Mouse (Mus musculus) MEL (cell line): Measurements from ENCODE around the gene Pcsk5. TPM values are rescaled to one million over a fixed set of nuclear protein-coding genes. Genes with fewer than 3 reads are reported as not detected.

ENCODE experiments used
- DNase-seq: peaks from one replicate; pipeline ENCODE4 v3.0.0; 2011; ENCODE audit warnings: low read depth, low spot score
- H3K27ac ChIP-seq: 2 replicates; pipeline ENCODE4 v1.5.1; 2012; ENCODE audit warnings: low read depth, mild to moderate bottlenecking, control low read depth, low read length, moderate library complexity; ENCODE audit not compliant: control insufficient read depth
- H3K27me3 ChIP-seq, 2 experiments: fragments of 150-350 bp in 1 of 2; sonication (generic) in 1 of 2; 2 replicates each; pipeline ENCODE4 v1.6.1; 2012; ENCODE audit warnings: low read length in 2 of 2, mild to moderate bottlenecking in 2 of 2, improper control_type of control experiment in 1 of 2, moderate library complexity in 1 of 2; ENCODE audit not compliant: insufficient read depth in 2 of 2, control insufficient read depth in 1 of 2
- H3K36me3 ChIP-seq, 2 experiments: 2 replicates each; pipeline ENCODE4 v1.6.1; 2012 to 2014; ENCODE audit warnings: low read length in 2 of 2, improper control_type of control experiment in 1 of 2, inconsistent platforms in 1 of 2, mild to moderate bottlenecking in 1 of 2; ENCODE audit not compliant: insufficient read depth in 2 of 2, control insufficient read depth in 1 of 2
- H3K4me1 ChIP-seq, 2 experiments: fragments of 150-350 bp in 1 of 2; sonication (generic) in 1 of 2; 2 replicates each; pipeline ENCODE4 v1.6.1; 2012; ENCODE audit warnings: low read length in 2 of 2, improper control_type of control experiment in 1 of 2, mild to moderate bottlenecking in 1 of 2; ENCODE audit not compliant: insufficient read depth in 2 of 2, control insufficient read depth in 1 of 2
- H3K4me3 ChIP-seq, 2 experiments: fragments of 150-350 bp in 1 of 2; sonication (generic) in 1 of 2; 2 replicates each; pipeline ENCODE4 v1.5.1; 2012; ENCODE audit warnings: low read depth in 2 of 2, low read length in 2 of 2, mild to moderate bottlenecking in 2 of 2, moderate library complexity in 2 of 2, control low read depth in 1 of 2, improper control_type of control experiment in 1 of 2; ENCODE audit not compliant: control insufficient read depth in 1 of 2, insufficient read depth in 1 of 2
- H3K79me2 ChIP-seq: 2 replicates; pipeline ENCODE4 v1.6.1; 2012; ENCODE audit warnings: mild to moderate bottlenecking, low read length, moderate library complexity; ENCODE audit not compliant: control insufficient read depth, poor library complexity, insufficient read depth
- H3K9ac ChIP-seq: 2 replicates; pipeline ENCODE4 v1.6.1; 2012; ENCODE audit warnings: low read depth, mild to moderate bottlenecking, control low read depth, low read length, moderate library complexity; ENCODE audit not compliant: control insufficient read depth, poor library complexity, severe bottlenecking
- H3K9me3 ChIP-seq: fragments of 150-350 bp; sonication (generic); replicated peaks from 2 replicates; pipeline ENCODE4 v1.6.1; 2012; ENCODE audit warnings: mild to moderate bottlenecking, low read length, improper control_type of control experiment, moderate library complexity; ENCODE audit not compliant: insufficient read depth
- BHLHE40 ChIP-seq: IDR thresholded peaks from 2 replicates; pipeline ENCODE4 v1.6.1; 2012; ENCODE audit warnings: low read depth, mild to moderate bottlenecking, inconsistent platforms, low read length, improper control_type of control experiment, borderline replicate concordance
- EP300 ChIP-seq, 2 experiments: IDR thresholded peaks; 2 replicates each; pipeline ENCODE4 v1.6.1; 2011; ENCODE audit warnings: improper control_type of control experiment in 2 of 2, low read length in 2 of 2, low read depth in 1 of 2, mild to moderate bottlenecking in 1 of 2
- GATA1 ChIP-seq: IDR thresholded peaks from 2 replicates; pipeline ENCODE4 v1.6.1; 2011; ENCODE audit warnings: low read depth, low read length, improper control_type of control experiment
- MAX ChIP-seq: IDR thresholded peaks from 2 replicates; pipeline ENCODE4 v1.6.1; 2011; ENCODE audit warnings: low read length, improper control_type of control experiment
- MAZ ChIP-seq: IDR thresholded peaks from 2 replicates; pipeline ENCODE4 v1.6.1; 2012; ENCODE audit warnings: low read depth, mild to moderate bottlenecking, inconsistent platforms, low read length, improper control_type of control experiment
- NELFE ChIP-seq: IDR thresholded peaks from 2 replicates; pipeline ENCODE4 v1.6.1; 2011; ENCODE audit warnings: low read depth, low read length, improper control_type of control experiment
- NRF1 ChIP-seq: IDR thresholded peaks from 2 replicates; pipeline ENCODE4 v1.6.1; 2014; ENCODE audit warnings: low read depth, mild to moderate bottlenecking, inconsistent platforms, low read length, improper control_type of control experiment, moderate library complexity; ENCODE audit not compliant: poor library complexity, insufficient read depth, severe bottlenecking
- POLR2A ChIP-seq, 2 experiments: IDR thresholded peaks; 2 replicates each; pipeline ENCODE4 v1.6.1; 2011 to 2012; ENCODE audit warnings: low read length in 2 of 2, mild to moderate bottlenecking in 2 of 2, control low read depth in 1 of 2, improper control_type of control experiment in 1 of 2, low read depth in 1 of 2, moderate library complexity in 1 of 2; ENCODE audit not compliant: control insufficient read depth in 1 of 2, insufficient read depth in 1 of 2, poor library complexity in 1 of 2
- POLR2AphosphoS5 ChIP-seq: IDR thresholded peaks from 2 replicates; pipeline ENCODE4 v1.6.1; 2012; ENCODE audit warnings: low read depth, borderline replicate concordance, mild to moderate bottlenecking, inconsistent platforms, low read length, moderate library complexity, mixed read lengths
- RAD21 ChIP-seq: IDR thresholded peaks from 2 replicates; pipeline ENCODE4 v1.6.1; 2011; ENCODE audit warnings: mild to moderate bottlenecking, low read depth, low read length, improper control_type of control experiment
- SMC3 ChIP-seq: IDR thresholded peaks from 2 replicates; pipeline ENCODE4 v1.6.1; 2011; ENCODE audit warnings: low read depth, low read length, improper control_type of control experiment
- TAL1 ChIP-seq: IDR thresholded peaks from 2 replicates; pipeline ENCODE4 v1.6.1; 2012; ENCODE audit warnings: mild to moderate bottlenecking, inconsistent platforms, low read length, moderate library complexity, mixed read lengths
- TBP ChIP-seq: IDR thresholded peaks from 2 replicates; pipeline ENCODE4 v1.8.0; 2011; ENCODE audit warnings: low read depth, low read length, improper control_type of control experiment
- TCF12 ChIP-seq: IDR thresholded peaks from 2 replicates; pipeline ENCODE4 v1.6.1; 2014; ENCODE audit warnings: low read depth, mild to moderate bottlenecking, inconsistent platforms, low read length, improper control_type of control experiment, moderate library complexity
- UBTF ChIP-seq: IDR thresholded peaks from 2 replicates; pipeline ENCODE4 v1.6.1; 2012; ENCODE audit warnings: low read depth, mild to moderate bottlenecking, inconsistent platforms, low read length, improper control_type of control experiment, moderate library complexity, borderline replicate concordance; ENCODE audit not compliant: insufficient read depth
- USF2 ChIP-seq, 2 experiments: IDR thresholded peaks; 2 replicates each; pipeline ENCODE4 v1.6.1; 2011 to 2012; ENCODE audit warnings: improper control_type of control experiment in 2 of 2, low read length in 2 of 2, borderline replicate concordance in 1 of 2, inconsistent platforms in 1 of 2, low read depth in 1 of 2, mild to moderate bottlenecking in 1 of 2; ENCODE audit not compliant: insufficient read depth in 1 of 2
- ZC3H11A ChIP-seq: IDR thresholded peaks from 2 replicates; pipeline ENCODE4 v1.6.1; 2012; ENCODE audit warnings: low read depth, mild to moderate bottlenecking, inconsistent platforms, low read length, improper control_type of control experiment
- ZKSCAN1 ChIP-seq: IDR thresholded peaks from 2 replicates; pipeline ENCODE4 v1.6.1; 2012; ENCODE audit warnings: low read depth, mild to moderate bottlenecking, inconsistent platforms, low read length, improper control_type of control experiment, moderate library complexity
- polyA plus RNA-seq, 2 experiments: library from polyadenylated mRNA; stranded (reverse) in 1 of 2; unstranded in 1 of 2; fragments of >175 nt in 1 of 2; fragments of >200 nt in 1 of 2; gene quantifications; 2 replicates each; pipeline versions ENCODE4 v1.2.1 to v1.2.4; 2012; ENCODE audit warnings: low replicate concordance in 2 of 2, low read depth in 1 of 2; ENCODE audit not compliant: insufficient read length in 2 of 2, insufficient read depth in 1 of 2, missing spikeins in 1 of 2
- total RNA-seq: library from RNA; depleted of rRNA; stranded (reverse); fragments of 300-350 nt; gene quantifications from 2 replicates; pipeline ENCODE4 v1.2.3, GENCODE M21; 2012

Gene Pcsk5
- total and polyA plus RNA-seq, 3 experiments: not detected

GRCm38 (mm10) chr19:17412915-17413459 is 424.4 kb downstream of the Pcsk5 start:
- Histone ChIP-seq H3K27ac (no peak overlapping the region), H3K27me3 (no peaks in the 10 kb centered on the region), H3K79me2 (no peaks in the 10 kb centered on the region), H3K9me3 (no peaks in the 10 kb centered on the region), H3K9ac (no peak overlapping the region), H3K36me3 (no peaks in the 10 kb centered on the region), H3K4me1 (no peaks in the 10 kb centered on the region), H3K4me3 (no peak overlapping the region)
- DNase-seq: no peak
- no peak for TF ChIP-seq POLR2A (IDR thresholded peaks at IDR 0.05; ENCODE audit: control insufficient read depth in 1 of 2, insufficient read depth in 1 of 2, low read depth in 1 of 2, low read length in 2 of 2, poor library complexity in 1 of 2)
- no peak for TF ChIP-seq EP300 (IDR thresholded peaks at IDR 0.05; ENCODE audit: low read depth in 1 of 2, low read length in 2 of 2)
- no peak for TF ChIP-seq SMC3
- no peak for TF ChIP-seq TCF12
- no peak for TF ChIP-seq USF2 (IDR thresholded peaks at IDR 0.05; ENCODE audit: borderline replicate concordance in 1 of 2, insufficient read depth in 1 of 2, low read depth in 1 of 2, low read length in 2 of 2)
- TF ChIP-seq UBTF: no peak
- no peak for TF ChIP-seq BHLHE40
- TF ChIP-seq ZC3H11A: no peak
- TF ChIP-seq ZKSCAN1: no peak
- no peak for TF ChIP-seq NRF1
- TF ChIP-seq GATA1: no peak
- no peak for TF ChIP-seq MAX
- TF ChIP-seq NELFE: no peak
- no peak for TF ChIP-seq POLR2AphosphoS5
- TF ChIP-seq MAZ: no peak

DNA sequence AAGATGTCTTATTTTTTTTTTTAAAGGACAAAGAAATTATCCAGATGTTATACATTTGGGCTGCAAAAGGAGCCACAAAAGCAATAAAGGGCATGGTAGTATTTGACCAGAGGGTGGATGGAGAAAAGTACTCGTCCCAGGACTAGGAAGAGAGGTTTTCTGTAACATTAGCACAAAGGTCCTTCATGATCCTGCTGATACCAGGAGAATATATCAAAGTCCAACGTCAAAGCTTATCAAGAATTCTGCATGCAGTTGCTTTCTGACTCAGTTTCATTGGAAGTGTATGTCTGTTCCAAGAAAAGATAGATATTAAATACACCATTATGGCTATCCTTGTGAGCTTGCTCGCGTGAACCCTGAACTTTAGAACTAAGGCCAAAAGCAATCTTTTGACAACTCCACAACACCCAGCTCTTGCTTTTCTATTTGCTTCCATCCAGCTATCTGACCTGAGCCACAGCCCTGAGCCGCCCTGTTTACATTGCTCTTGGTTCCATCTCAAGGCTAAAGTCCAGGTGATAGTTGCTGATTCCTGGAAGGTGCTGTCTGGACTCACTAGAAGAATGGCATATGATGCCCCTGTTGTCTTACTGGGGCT is 426.9 kb downstream of the Pcsk5 start:
- Histone ChIP-seq H3K27me3 (no peaks in the 10 kb centered on the region), H3K27ac (no peak overlapping the region), H3K9me3 (no peaks in the 10 kb centered on the region), H3K36me3 (no peaks in the 10 kb centered on the region), H3K4me3 (no peak overlapping the region), H3K9ac (no peak overlapping the region), H3K4me1 (no peaks in the 10 kb centered on the region), H3K79me2 (no peaks in the 10 kb centered on the region)
- TF ChIP-seq TBP (no peak), TAL1 (no peak), NELFE (no peak), RAD21 (no peak), USF2 (IDR thresholded peaks at IDR 0.05; ENCODE audit: borderline replicate concordance in 1 of 2, insufficient read depth in 1 of 2, low read depth in 1 of 2, low read length in 2 of 2) (no peak)
- no peak for DNase-seq
